Mouse (Mus musculus) neural tube, embryonic 15.5 days (tissue): ENCODE measurements around the gene Slc38a6. TPM values are rescaled to one million over a fixed set of nuclear protein-coding genes. Genes with fewer than 3 reads are reported as not detected.

Experiments used
- ATAC-seq: fragments of 200-750 bp; cut with Nextera tagmentation; 2 replicates; pipeline ENCODE4 v1.8.0; 2017; ENCODE audit warnings: mild to moderate bottlenecking, moderate TSS enrichment, moderate library complexity; ENCODE audit not compliant: low FRiP score
- H3K27ac ChIP-seq: fragments of 300-500 bp; sonication (generic); replicated peaks from 2 replicates; pipeline ENCODE4 v1.5.1; 2015; ENCODE audit warnings: mild to moderate bottlenecking, inconsistent platforms
- H3K27me3 ChIP-seq: fragments of 300-500 bp; sonication (generic); replicated peaks from 2 replicates; pipeline ENCODE4 v1.6.1; 2015; ENCODE audit warnings: inconsistent platforms
- H3K36me3 ChIP-seq: fragments of 300-500 bp; sonication (generic); 2 replicates; pipeline ENCODE4 v1.6.1; 2015; ENCODE audit warnings: inconsistent platforms
- H3K4me1 ChIP-seq: fragments of 300-500 bp; sonication (generic); 2 replicates; pipeline ENCODE4 v1.6.1; 2015; ENCODE audit warnings: inconsistent platforms
- H3K4me2 ChIP-seq: fragments of 300-500 bp; sonication (generic); 2 replicates; pipeline ENCODE4 v1.6.1; 2015; ENCODE audit warnings: inconsistent platforms, mild to moderate bottlenecking, moderate library complexity
- H3K4me3 ChIP-seq: fragments of 300-500 bp; sonication (generic); replicated peaks from 2 replicates; pipeline ENCODE4 v1.5.1; 2015; ENCODE audit warnings: mild to moderate bottlenecking, inconsistent platforms
- H3K9ac ChIP-seq: fragments of 300-500 bp; sonication (generic); replicated peaks from 2 replicates; pipeline ENCODE4 v1.6.1; 2015; ENCODE audit warnings: mild to moderate bottlenecking, inconsistent platforms
- H3K9me3 ChIP-seq: fragments of 300-500 bp; sonication (generic); replicated peaks from 2 replicates; pipeline ENCODE4 v1.6.1; 2016; ENCODE audit warnings: inconsistent platforms
- WGBS: fragments of 180-500 bp; shearing (Covaris S2); methylation state at CpG from one replicate; pipeline ENCODE4 v1.1.7; 2015; ENCODE audit warnings: mixed read lengths; 5-methylcytosine and 5-hydroxymethylcytosine counted together
- polyA plus RNA-seq: library from polyadenylated mRNA; unstranded; fragments of >200 nt; fragmentation: Nextera tagmentation; extraction: Ambion mirVana; gene quantifications from 2 replicates; pipeline ENCODE4 v1.2.1, GENCODE M21; 2015

The Slc38a6 gene
- polyA plus RNA-seq, 1 experiment from 2014 or later, result 11.3 TPM

- H3K9ac ChIP-seq, result no peak overlapping the region
- H3K27ac ChIP-seq, result no peak overlapping the region
- ATAC-seq, result no peak
- H3K4me2 ChIP-seq, result no peak overlapping the region
- no peak overlapping the region for H3K4me3 ChIP-seq
- H3K4me1 ChIP-seq, result no peaks in the 10 kb centered on the region
- H3K36me3 ChIP-seq, result no peaks in the 10 kb centered on the region
- H3K9me3 ChIP-seq, result no peaks in the 10 kb centered on the region
- WGBS, result 90% methylated on average over 8 of the region's 8 CpGs
- H3K27me3 ChIP-seq, result no peaks in the 10 kb centered on the region
Observed at GRCm38 (mm10) chr12:73324180-73324586, 37.6 kb downstream of the Slc38a6 start.

- H3K9me3 ChIP-seq, result no peaks in the 10 kb centered on the region
- no peaks in the 10 kb centered on the region for H3K36me3 ChIP-seq
- H3K4me3 ChIP-seq, result no peak overlapping the region
- no peak for ATAC-seq
- no peak overlapping the region for H3K9ac ChIP-seq
- H3K27ac ChIP-seq, result no peak overlapping the region
- no peaks in the 10 kb centered on the region for H3K4me1 ChIP-seq
- WGBS, result 76% methylated on average over 1 of the region's 1 CpGs
- no peaks in the 10 kb centered on the region for H3K27me3 ChIP-seq
- H3K4me2 ChIP-seq, result no peak overlapping the region
Observed at GRCm38 (mm10) chr12:73324742-73325141, 38.2 kb downstream of the Slc38a6 start.

GRCm38 (mm10) chr12:73325181-73325580, 38.6 kb downstream of the Slc38a6 start:
- no peak overlapping the region for H3K4me2 ChIP-seq
- no peaks in the 10 kb centered on the region for H3K4me1 ChIP-seq
- H3K4me3 ChIP-seq, result no peak overlapping the region
- no peaks in the 10 kb centered on the region for H3K36me3 ChIP-seq
- no peaks in the 10 kb centered on the region for H3K9me3 ChIP-seq
- no peaks in the 10 kb centered on the region for H3K27me3 ChIP-seq
- ATAC-seq, result no peak
- H3K27ac ChIP-seq, result no peak overlapping the region
- no peak overlapping the region for H3K9ac ChIP-seq
- WGBS, result 67% methylated on average over 2 of the region's 2 CpGs

GRCm38 (mm10) chr12:73325617-73326016, 39.0 kb downstream of the Slc38a6 start:
- WGBS, result 28% methylated on average over 4 of the region's 4 CpGs
- Histone ChIP-seq H3K9ac (no peak overlapping the region), H3K36me3 (no peaks in the 10 kb centered on the region), H3K4me1 (no peaks in the 10 kb centered on the region), H3K4me2 (no peak overlapping the region), H3K4me3 (no peak overlapping the region), H3K27me3 (no peaks in the 10 kb centered on the region), H3K9me3 (no peaks in the 10 kb centered on the region), H3K27ac (no peak overlapping the region)
- no peak for ATAC-seq

- Histone ChIP-seq H3K4me1 (no peaks in the 10 kb centered on the region), H3K27ac (no peak overlapping the region), H3K4me2 (no peak overlapping the region), H3K4me3 (no peak overlapping the region), H3K9me3 (no peaks in the 10 kb centered on the region), H3K9ac (no peak overlapping the region), H3K27me3 (no peaks in the 10 kb centered on the region), H3K36me3 (no peaks in the 10 kb centered on the region)
- WGBS, result 62% methylated on average over 3 of the region's 3 CpGs
- ATAC-seq, result no peak
Observed at GRCm38 (mm10) chr12:73327381-73327780, 40.8 kb downstream of the Slc38a6 start.

- Histone ChIP-seq H3K27me3 (no peaks in the 10 kb centered on the region), H3K9me3 (no peaks in the 10 kb centered on the region), H3K4me3 (no peak overlapping the region), H3K4me2 (no peak overlapping the region), H3K9ac (no peak overlapping the region), H3K36me3 (no peaks in the 10 kb centered on the region), H3K4me1 (no peaks in the 10 kb centered on the region), H3K27ac (no peak overlapping the region)
- ATAC-seq, result no peak
- WGBS, result 87% methylated on average over 4 of the region's 4 CpGs
Observed at GRCm38 (mm10) chr12:73328448-73329167, 42.0 kb downstream of the Slc38a6 start.

- no peak for ATAC-seq
- H3K4me2 ChIP-seq, result no peak overlapping the region
- H3K9me3 ChIP-seq, result no peaks in the 10 kb centered on the region
- WGBS, result 89% methylated on average over 7 of the region's 7 CpGs
- H3K9ac ChIP-seq, result no peak overlapping the region
- no peak overlapping the region for H3K27ac ChIP-seq
- H3K4me3 ChIP-seq, result no peak overlapping the region
- H3K27me3 ChIP-seq, result no peaks in the 10 kb centered on the region
- H3K4me1 ChIP-seq, result peaks cover 7% of the 10 kb centered on the region
- no peaks in the 10 kb centered on the region for H3K36me3 ChIP-seq
Observed at GRCm38 (mm10) chr12:73330236-73330635, 43.7 kb downstream of the Slc38a6 start.

GRCm38 (mm10) chr12:73332701-73333100, 46.1 kb downstream of the Slc38a6 start:
- Histone ChIP-seq H3K9me3 (no peaks in the 10 kb centered on the region), H3K27ac (no peak overlapping the region), H3K9ac (no peak overlapping the region), H3K27me3 (no peaks in the 10 kb centered on the region), H3K4me3 (no peak overlapping the region), H3K4me2 (no peak overlapping the region), H3K4me1 (peaks cover 7% of the 10 kb centered on the region), H3K36me3 (no peaks in the 10 kb centered on the region)
- no peak for ATAC-seq
- 70% methylated on average over 4 of the region's 4 CpGs for whole genome bisulfite sequencing

GRCm38 (mm10) chr12:73334051-73334551, 47.5 kb downstream of the Slc38a6 start:
- Histone ChIP-seq H3K4me1 (peaks cover 7% of the 10 kb centered on the region), H3K27ac (no peak overlapping the region), H3K36me3 (no peaks in the 10 kb centered on the region), H3K27me3 (no peaks in the 10 kb centered on the region), H3K9me3 (no peaks in the 10 kb centered on the region), H3K4me3 (no peak overlapping the region), H3K4me2 (no peak overlapping the region), H3K9ac (no peak overlapping the region)
- WGBS, result 32% methylated on average over 8 of the region's 8 CpGs
- no peak for ATAC-seq

GRCm38 (mm10) chr12:73337127-73337526, 50.5 kb downstream of the Slc38a6 start:
- H3K27me3 ChIP-seq, result no peaks in the 10 kb centered on the region
- H3K36me3 ChIP-seq, result no peaks in the 10 kb centered on the region; the same call in 1 of the 2 replicates
- no peaks in the 10 kb centered on the region for H3K9me3 ChIP-seq
- no peak overlapping the region for H3K27ac ChIP-seq
- no peak overlapping the region for H3K4me2 ChIP-seq
- WGBS, result 76% methylated on average over 7 of the region's 7 CpGs
- H3K9ac ChIP-seq, result no peak overlapping the region
- H3K4me1 ChIP-seq, result peaks cover 7% of the 10 kb centered on the region
- no peak overlapping the region for H3K4me3 ChIP-seq
- no peak for ATAC-seq

- WGBS, result 17% methylated on average over 8 of the region's 8 CpGs
- Histone ChIP-seq H3K4me1 (no peaks in the 10 kb centered on the region), H3K9ac (no peak overlapping the region), H3K4me3 (no peak overlapping the region), H3K4me2 (no peak overlapping the region), H3K36me3 (peaks cover 6% of the 10 kb centered on the region), H3K27me3 (no peaks in the 10 kb centered on the region), H3K9me3 (no peaks in the 10 kb centered on the region), H3K27ac (no peak overlapping the region)
- ATAC-seq, result no peak
Observed at GRCm38 (mm10) chr12:73340642-73341293, 54.2 kb downstream of the Slc38a6 start.
